Mouse (Mus musculus) left cerebral cortex, adult 2 months (tissue): ENCODE data around the gene Parvb. TPM values are rescaled to one million over a fixed set of nuclear protein-coding genes. Genes with fewer than 3 reads are reported as not detected.

Experiments used
- DNase-seq, 2 experiments: peaks; one replicate each; pipeline ENCODE4 v3.0.0; 2021 to 2022; ENCODE audit warnings: low spot score in 2 of 2, mixed read lengths in 1 of 2; ENCODE audit errors: extremely low spot score in 1 of 2
- H3K27ac ChIP-seq: fragments of 200-600 bp; 2 replicates; pipeline ENCODE4 v1.8.1; 2022
- H3K4me3 ChIP-seq: fragments of 200-600 bp; 2 replicates; pipeline ENCODE4 v1.8.1; 2022
- CTCF ChIP-seq: fragments of 200-600 bp; IDR thresholded peaks from 2 replicates; pipeline ENCODE4 v1.8.1; 2022; ENCODE audit warnings: antibody characterized with exemption, mild to moderate bottlenecking, moderate library complexity
- intact Hi-C: fragments of 180-260 bp; cut with DNase I; formaldehyde crosslinking; loops from one replicate; pipeline ENCODE4 v1.15.1; 2025
- total RNA-seq, 2 experiments: library from RNA; stranded (reverse); gene quantifications; 2 replicates each; pipeline ENCODE4 v1.2.3; 2021

Gene Parvb
- total RNA-seq, 2 experiments from 2014 or later, result 19.3 to 20.9 TPM

GRCm38 (mm10) chr15:84245104-84245503 is 13.3 kb downstream of the Parvb start:
- intact Hi-C loops, result no loop called here
- no peak for TF ChIP-seq CTCF
- no peak overlapping the region for H3K27ac ChIP-seq
- H3K4me3 ChIP-seq, result no peak overlapping the region
- DNase-seq, result no peak

GRCm38 (mm10) chr15:84246195-84246594 is 14.4 kb downstream of the Parvb start:
- Histone ChIP-seq H3K4me3 (no peak overlapping the region), H3K27ac (no peak overlapping the region)
- no peak for DNase-seq
- intact Hi-C loops, result no loop called here
- TF ChIP-seq CTCF, result no peak

- DNase-seq, result no peak
- Histone ChIP-seq H3K27ac (no peak overlapping the region), H3K4me3 (no peak overlapping the region)
- no peak; the same call in none of the 2 replicates for TF ChIP-seq CTCF
- intact Hi-C loops, result no loop called here
These were observed 15.5 kb downstream of the Parvb start for GRCm38 (mm10) chr15:84247309-84247708.

DNA sequence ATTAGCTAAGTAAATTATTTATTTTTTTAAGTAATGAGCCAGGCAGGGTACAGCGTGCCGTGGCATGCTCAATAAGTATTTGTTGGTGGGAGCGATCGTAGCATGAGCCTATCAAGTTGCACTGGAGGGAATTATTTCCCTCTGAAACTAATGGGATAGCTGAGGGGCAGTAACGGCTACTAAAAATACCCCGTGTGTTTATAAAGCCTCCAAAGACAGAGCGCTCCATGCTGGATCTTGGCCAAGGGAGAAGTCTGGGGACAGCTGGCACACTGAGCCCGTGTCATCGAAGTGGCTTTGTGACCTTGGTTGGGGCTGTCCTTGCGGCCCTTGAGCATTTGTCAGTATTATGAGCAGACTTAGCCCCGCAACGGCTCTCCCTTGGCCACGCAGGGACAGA is 19.4 kb downstream of the Parvb start:
- no peak for DNase-seq
- intact Hi-C loops, result no loop called here
- no peak overlapping the region for H3K27ac ChIP-seq

GRCm38 (mm10) chr15:84252645-84253044 is 20.8 kb downstream of the Parvb start:
- no peak overlapping the region for H3K4me3 ChIP-seq
- intact Hi-C loops, result no loop called here
- no peak for TF ChIP-seq CTCF
- H3K27ac ChIP-seq, result no peak overlapping the region
- DNase-seq, result no peak

More for the DNA sequence above, 19.4 kb downstream of the Parvb start:
- H3K4me3 ChIP-seq, result no peak overlapping the region
- TF ChIP-seq CTCF, result no peak

DNA sequence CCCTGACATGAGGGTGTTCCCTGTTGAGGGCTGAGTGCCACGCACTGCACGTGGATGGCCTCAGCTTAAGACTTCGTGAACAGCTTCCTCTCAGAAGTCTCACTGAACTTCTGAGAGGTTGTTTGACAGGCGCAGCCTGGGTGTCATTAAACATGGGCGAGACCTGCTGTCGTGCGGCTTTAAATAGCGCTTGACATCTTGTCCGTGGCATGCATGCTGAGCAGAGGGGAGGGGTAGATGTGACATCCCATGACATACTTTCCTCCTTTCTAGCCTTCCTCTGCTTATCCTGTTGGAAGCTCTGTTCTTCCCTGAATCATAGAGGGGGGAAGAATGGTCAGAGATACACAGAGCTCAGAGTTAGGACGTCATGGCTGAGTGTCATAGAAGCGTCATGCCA is 21.9 kb downstream of the Parvb start:
- DNase-seq, result no peak
- intact Hi-C loops, result no loop called here
- no peak overlapping the region for H3K27ac ChIP-seq
- no peak overlapping the region for H3K4me3 ChIP-seq
- no peak for TF ChIP-seq CTCF

DNA sequence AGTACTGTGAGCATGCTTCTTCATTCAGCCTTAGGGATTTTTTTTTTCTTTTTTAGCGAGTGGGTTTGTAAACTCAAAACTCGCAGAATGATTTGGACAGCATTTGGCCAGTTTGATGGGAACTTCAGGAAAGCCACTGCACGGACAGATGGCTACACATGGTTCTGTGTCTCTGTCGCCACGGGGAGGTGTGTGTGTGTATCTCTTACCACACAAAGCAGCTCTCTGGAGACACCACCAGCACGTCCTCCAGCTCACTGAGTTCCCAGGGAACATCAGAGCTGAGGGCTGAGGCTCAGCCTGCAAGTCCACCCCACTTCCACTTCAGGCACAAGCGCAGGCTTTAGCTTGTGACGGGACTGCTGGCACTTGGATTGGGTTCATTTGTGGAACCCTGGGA is 22.5 kb downstream of the Parvb start:
- no peak for TF ChIP-seq CTCF
- H3K4me3 ChIP-seq, result no peak overlapping the region
- H3K27ac ChIP-seq, result no peak overlapping the region
- no peak for DNase-seq
- intact Hi-C loops, result no loop called here

DNA sequence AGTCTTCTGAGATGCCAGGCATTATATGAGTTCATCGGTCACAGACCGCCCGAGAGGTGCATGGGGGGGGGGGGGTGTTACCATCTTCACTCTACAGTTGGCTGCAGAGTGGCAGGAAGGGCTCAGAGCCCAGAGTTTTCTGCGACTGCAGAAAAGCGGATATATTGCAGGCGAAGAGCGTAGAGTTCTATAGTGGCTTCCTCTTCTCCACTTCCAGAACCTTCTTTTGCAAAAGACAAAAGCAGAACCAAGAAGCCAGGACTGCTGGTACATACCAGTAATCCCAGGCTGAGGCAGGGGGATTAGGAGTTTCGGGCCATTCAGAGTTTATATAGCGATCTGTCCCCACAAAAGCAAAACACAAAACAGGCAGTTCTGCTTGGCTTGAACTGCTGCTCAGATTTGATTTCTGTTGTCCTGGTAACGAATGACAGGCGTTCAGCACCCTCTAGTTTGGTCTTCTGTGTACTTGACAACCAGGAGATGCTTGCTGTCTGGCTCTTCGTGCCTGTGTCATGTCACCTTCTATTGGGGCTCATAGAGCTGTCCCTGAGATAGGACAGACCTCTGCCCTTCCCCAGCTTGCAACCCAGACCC is 24.5 kb downstream of the Parvb start:
- Histone ChIP-seq H3K4me3 (no peak overlapping the region), H3K27ac (no peak overlapping the region)
- TF ChIP-seq CTCF, result no peak
- no peak for DNase-seq
- intact Hi-C loops, result no loop called here

GRCm38 (mm10) chr15:84256864-84257263 is 25.0 kb downstream of the Parvb start:
- intact Hi-C loops, result no loop called here
- H3K27ac ChIP-seq, result no peak overlapping the region
- DNase-seq, result no peak
- no peak for TF ChIP-seq CTCF
- H3K4me3 ChIP-seq, result no peak overlapping the region

GRCm38 (mm10) chr15:84258602-84259355 is 26.9 kb downstream of the Parvb start:
- intact Hi-C loops, result no loop called here
- no peak overlapping the region for H3K4me3 ChIP-seq
- TF ChIP-seq CTCF, result no peak
- DNase-seq, result no peak
- no peak overlapping the region for H3K27ac ChIP-seq

DNA sequence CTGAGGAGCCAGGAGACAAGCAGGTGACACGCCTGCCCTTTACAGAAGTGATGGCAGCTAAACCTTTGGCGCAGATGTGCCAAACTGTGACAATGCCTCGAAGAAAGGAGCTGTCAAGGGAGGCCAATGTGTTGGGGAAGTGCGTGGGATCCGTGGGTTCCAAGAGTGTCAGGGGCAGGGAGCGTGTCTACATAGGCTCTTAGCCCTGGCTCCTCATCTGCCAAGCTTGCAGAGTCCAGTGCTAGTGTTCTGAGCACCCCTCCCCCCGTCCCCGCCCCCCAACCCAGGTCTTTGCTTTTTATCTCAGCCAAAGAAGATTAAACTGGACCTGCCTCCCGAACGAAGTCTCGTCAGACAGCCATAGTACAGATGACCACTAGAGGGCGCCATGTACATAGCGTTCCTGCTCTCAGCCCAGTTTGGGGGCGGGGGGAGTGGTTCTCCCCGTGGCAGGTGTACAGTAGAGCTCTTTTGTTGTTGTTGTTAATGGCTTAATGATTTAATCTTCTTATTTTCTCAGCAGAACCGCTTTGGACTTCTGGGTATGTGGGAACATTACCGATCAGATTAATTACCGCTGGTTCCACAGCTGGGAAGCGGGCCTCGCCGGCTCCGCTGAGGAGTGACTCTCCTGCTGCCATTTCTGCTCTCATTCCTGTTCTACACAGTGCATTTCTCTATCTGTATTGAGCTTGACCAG is 28.4 kb downstream of the Parvb start:
- peak; percentile 82 to 85 for DNase-seq
- intact Hi-C loops, result loop anchor here (1.0 to 5.0 kb wide), 4 partner anchors 187 to 371 kb away; partner anchors contain the start of gene Shisal1
- H3K27ac ChIP-seq, result no peak overlapping the region

DNA sequence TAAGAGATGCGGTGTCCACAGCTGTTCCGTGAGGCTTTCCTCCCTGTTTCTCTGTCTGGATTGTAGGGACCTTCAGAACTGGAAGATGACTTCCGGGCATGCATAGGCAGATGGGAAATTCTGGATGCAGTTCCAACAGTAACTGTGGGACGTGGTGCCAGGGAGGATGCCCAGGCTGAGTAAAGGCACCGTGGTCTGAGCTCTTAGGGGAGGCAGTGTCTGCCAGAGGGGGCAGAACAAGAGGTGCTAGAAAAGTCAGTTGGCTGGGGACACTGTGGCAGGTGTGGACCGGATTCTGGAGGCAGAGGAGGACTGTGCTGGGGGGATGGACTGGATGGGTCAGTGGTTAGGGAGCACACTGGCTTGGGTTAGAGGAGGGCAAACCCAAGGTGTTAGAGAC is 30.8 kb downstream of the Parvb start:
- DNase-seq, result no peak
- TF ChIP-seq CTCF, result no peak
- Histone ChIP-seq H3K27ac (no peak overlapping the region), H3K4me3 (no peak overlapping the region)
- intact Hi-C loops, result loop anchor here (5.0 kb wide), 2 partner anchors 185 to 335 kb away; partner anchors contain the start of gene Shisal1

More for the DNA sequence above, 28.4 kb downstream of the Parvb start:
- peak overlapping the region; percentile 31 for H3K4me3 ChIP-seq
- peak; percentile 88 for TF ChIP-seq CTCF
